Mouse (Mus musculus) E14TG2a.4 (cell line): ENCODE measurements at regions not wholly inside any gene's neighbourhood (a gene's known extent, or its start where the extent isn't known, plus 50 kb on each side); places are given as distances from the start of the nearest gene placed in this dataset.
"Not testable (repeated sequence)": the region's sequence is repeated elsewhere in the genome, so short reads cannot be mapped to it uniquely, and the experiment has no call there.

ENCODE experiments used
- CTCF ChIP-seq: conservative IDR thresholded peaks from 2 replicates; pipeline ENCODE4 v1.5.1; 2014; ENCODE audit warnings: low read length
- NANOG ChIP-seq: IDR thresholded peaks from 2 replicates; pipeline ENCODE4 v1.6.1; 2014; ENCODE audit warnings: borderline replicate concordance, low read length, mixed read lengths
- POU5F1 ChIP-seq: IDR thresholded peaks from 2 replicates; pipeline ENCODE4 v1.6.1; 2014; ENCODE audit warnings: low read length, borderline replicate concordance

DNA sequence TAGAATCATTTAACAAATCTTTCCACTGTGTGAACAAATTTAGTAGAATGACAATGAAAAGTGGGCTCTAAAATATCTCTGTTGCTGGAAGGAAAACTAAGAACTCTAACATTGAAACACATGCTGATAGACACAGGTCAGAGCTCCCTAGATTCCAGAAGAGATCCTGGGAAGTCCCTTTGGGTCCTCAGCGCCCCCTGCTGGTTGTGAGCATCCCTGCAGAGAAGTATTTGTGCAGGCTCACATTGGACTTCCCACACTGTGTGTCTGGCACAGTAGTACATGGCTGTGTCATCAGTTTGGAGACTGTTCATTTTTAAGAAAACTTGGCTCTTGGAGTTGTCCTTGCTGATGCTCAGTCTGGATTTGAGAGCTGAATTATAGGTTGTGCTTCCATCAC, 172.7 kb downstream of the Adam6a start:
- TF ChIP-seq CTCF: peak; percentile 19
- not testable (repeated sequence) for TF ChIP-seq NANOG, POU5F1
